Mouse (Mus musculus) forebrain, embryonic 10.5 days (tissue): ENCODE measurements around the gene Tmem63a. TPM values are rescaled to one million over a fixed set of nuclear protein-coding genes. Genes with fewer than 3 reads are reported as not detected.

Source experiments
- DNase-seq: peaks from one replicate; pipeline ENCODE4 v3.0.0-alpha.2; 2017; ENCODE audit warnings: low spot score; ENCODE audit errors: extremely low spot score
- H3K27ac ChIP-seq: fragments of 300-500 bp; sonication (generic); 2 replicates; pipeline ENCODE4 v1.5.1; 2016; ENCODE audit warnings: mild to moderate bottlenecking
- H3K27me3 ChIP-seq: fragments of 300-500 bp; sonication (generic); 2 replicates; pipeline ENCODE4 v1.6.1; 2016; ENCODE audit warnings: mild to moderate bottlenecking; ENCODE audit not compliant: poor library complexity, severe bottlenecking
- H3K36me3 ChIP-seq: fragments of 300-500 bp; sonication (generic); replicated peaks from 2 replicates; pipeline ENCODE4 v1.6.1; 2016; ENCODE audit warnings: mild to moderate bottlenecking, moderate library complexity
- H3K4me1 ChIP-seq: fragments of 300-500 bp; sonication (generic); 2 replicates; pipeline ENCODE4 v1.6.1; 2016
- H3K4me3 ChIP-seq: fragments of 300-500 bp; sonication (generic); 2 replicates; pipeline ENCODE4 v1.5.1; 2016; ENCODE audit warnings: mild to moderate bottlenecking, moderate library complexity
- H3K9me3 ChIP-seq: fragments of 300-500 bp; sonication (generic); 2 replicates; pipeline ENCODE4 v1.6.1; 2016; ENCODE audit warnings: mild to moderate bottlenecking, moderate library complexity
- WGBS: fragments of 180-500 bp; shearing (Covaris S2); methylation state at CpG from one replicate; pipeline ENCODE4 v1.1.7; 2016; 5-methylcytosine and 5-hydroxymethylcytosine counted together
- polyA plus RNA-seq: library from polyadenylated mRNA; unstranded; fragments of >200 nt; fragmentation: Nextera tagmentation; extraction: Ambion mirVana; gene quantifications from 2 replicates; pipeline ENCODE4 v1.2.1, GENCODE M21; 2016

Tmem63a gene
- polyA plus RNA-seq, 1 experiment from 2014 or later: 2.1 TPM

DNA sequence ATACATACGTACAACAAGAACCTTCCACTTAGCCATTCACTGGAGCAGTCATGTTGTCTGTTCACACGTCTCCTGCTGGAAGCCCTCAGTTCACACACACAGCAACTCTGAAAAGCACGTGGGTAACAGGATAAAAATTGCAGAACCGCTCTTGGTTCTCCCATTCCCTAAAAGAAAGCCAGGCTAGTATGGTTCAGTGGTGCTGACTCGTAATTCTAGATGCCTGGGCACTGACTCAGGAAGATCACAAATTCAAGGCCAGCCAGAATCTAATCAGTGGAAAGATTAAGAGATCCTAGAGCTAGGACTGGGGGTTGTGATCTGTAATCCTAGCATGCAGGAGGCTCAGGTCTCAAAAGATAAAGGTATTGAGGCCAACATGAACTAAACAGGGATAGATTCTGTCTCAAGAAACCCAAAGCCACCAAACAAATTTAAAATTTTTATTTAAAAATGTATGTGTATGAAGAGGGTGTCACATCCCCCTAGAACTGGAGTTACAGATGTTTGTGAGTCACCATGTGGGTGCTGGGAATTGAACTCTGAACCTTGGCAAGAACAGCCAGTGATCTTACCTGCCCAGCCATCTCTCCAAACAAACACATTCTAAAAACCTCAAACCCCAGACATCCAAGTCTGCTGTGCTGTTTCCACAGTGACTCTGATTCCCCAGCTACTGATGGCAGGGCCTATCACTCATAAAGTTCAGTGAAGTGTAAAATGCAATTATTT is 78.8 kb downstream of the Tmem63a start, which contains the start of gene Ephx1:
Gene Ephx1 (minus strand): TSS at position 149 of the 732 bp plus-strand sequence.
- no peak within 1 kb of the TSS for H3K4me3 ChIP-seq
- no peak within 1 kb of the TSS for H3K27ac ChIP-seq
- no peaks in the 10 kb centered on the region for H3K9me3 ChIP-seq
- H3K27me3 ChIP-seq: peaks cover 33% of the 10 kb centered on the region
- DNase-seq: no peak
- 70% methylated on average over 5 of the region's 5 CpGs for WGBS
- peaks cover 19% of the 10 kb centered on the region for H3K4me1 ChIP-seq
- H3K36me3 ChIP-seq: no peaks in the 10 kb centered on the region

DNA sequence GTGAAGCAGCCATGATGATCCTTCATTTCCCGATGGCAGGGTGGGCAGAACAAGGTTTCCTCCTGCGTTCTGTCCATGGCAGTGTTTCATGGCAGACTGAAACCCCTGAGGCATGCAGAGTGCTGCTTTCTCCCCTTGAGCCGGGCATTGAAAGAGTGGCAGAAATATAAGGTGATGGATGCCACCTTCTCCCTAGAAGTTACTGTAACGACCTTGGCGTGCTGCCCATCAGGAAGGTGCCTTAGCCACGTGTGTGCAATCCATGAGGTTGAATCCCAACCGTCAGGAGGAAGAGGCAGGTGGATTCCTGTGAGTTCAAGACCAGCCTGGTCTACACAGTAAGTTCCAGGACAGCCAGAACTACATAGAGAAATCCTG is 79.3 kb downstream of the Tmem63a start:
- Histone ChIP-seq H3K9me3 (no peaks in the 10 kb centered on the region), H3K36me3 (no peaks in the 10 kb centered on the region), H3K4me1 (peaks cover 13% of the 10 kb centered on the region), H3K27me3 (peaks cover 28% of the 10 kb centered on the region), H3K27ac (no peak overlapping the region), H3K4me3 (no peak overlapping the region)
- WGBS: 74% methylated on average over 7 of the region's 7 CpGs
- no peak for DNase-seq

DNA sequence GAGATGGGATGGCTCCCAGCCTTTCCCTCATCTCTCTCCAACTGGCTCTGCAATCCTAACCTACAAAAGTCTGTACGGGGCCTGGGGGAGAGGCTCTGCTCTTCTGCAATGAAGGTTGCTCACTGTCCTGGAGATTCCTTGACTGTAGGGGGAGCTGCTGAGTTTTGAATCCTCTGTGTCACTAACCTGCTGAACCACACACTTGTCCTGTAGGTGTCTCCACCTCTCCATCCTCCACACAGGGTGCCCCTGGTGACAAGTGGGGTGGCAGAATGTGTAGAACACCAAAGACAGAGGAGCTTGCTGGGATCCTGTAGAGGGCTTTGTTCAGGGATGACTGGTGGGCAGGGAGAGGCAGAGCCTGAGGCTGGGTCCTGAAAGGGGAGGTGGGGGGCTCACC is 80.1 kb downstream of the Tmem63a start:
- WGBS: 19% methylated on average over 1 of the region's 1 CpGs
- Histone ChIP-seq H3K4me1 (peaks cover 5% of the 10 kb centered on the region), H3K36me3 (no peaks in the 10 kb centered on the region), H3K27ac (no peak overlapping the region), H3K27me3 (peaks cover 20% of the 10 kb centered on the region), H3K9me3 (no peaks in the 10 kb centered on the region), H3K4me3 (no peak overlapping the region)
- DNase-seq: peak; percentile 38

Other genes with a start within 250 kb of the Tmem63a start
- gene Mixl1, start 245.3 kb upstream of the Tmem63a start, polyA plus RNA-seq: 0.11 and 0.17 TPM in 2 replicates
- gene Acbd3, start 216.3 kb upstream of the Tmem63a start, polyA plus RNA-seq: 14.7 and 17.0 TPM in 2 replicates
- gene H3f3a, start 128.4 kb upstream of the Tmem63a start, polyA plus RNA-seq: 2,460 and 2,659 TPM in 2 replicates
- 43.3 and 45.9 TPM in 2 replicates for gene Sde2, start 91.2 kb upstream of the Tmem63a start, polyA plus RNA-seq
- gene Lefty2, start 49.2 kb upstream of the Tmem63a start, polyA plus RNA-seq: not detected in 2 replicates
- gene Pycr2, start 38.1 kb upstream of the Tmem63a start, polyA plus RNA-seq: 149 and 153 TPM in 2 replicates
- 0.34 and 0.69 TPM in 2 replicates for gene Lefty1, start 7.3 kb upstream of the Tmem63a start, polyA plus RNA-seq
- 0.47 and 0.77 TPM in 2 replicates for gene Ephx1, start 78.6 kb downstream of the Tmem63a start, polyA plus RNA-seq
- gene 9130409I23Rik, start 108.9 kb downstream of the Tmem63a start, polyA plus RNA-seq: not detected in 2 replicates
- 45.8 and 50.7 TPM in 2 replicates for gene Nvl, start 201.9 kb downstream of the Tmem63a start, polyA plus RNA-seq
- gene Cnih4, start 202.3 kb downstream of the Tmem63a start, polyA plus RNA-seq: 113 and 127 TPM in 2 replicates